Mouse (Mus musculus) testis, adult 2 months (tissue): ENCODE results near the gene Strbp. TPM values are rescaled to one million over a fixed set of nuclear protein-coding genes. Genes with fewer than 3 reads are reported as not detected.

Experiments
- H3K27ac ChIP-seq: fragments of 200-500 bp; 2 replicates; pipeline ENCODE4 v1.5.1; 2012; ENCODE audit warnings: low read depth, low read length; ENCODE audit not compliant: control insufficient read depth, insufficient read depth
- H3K27me3 ChIP-seq: fragments of 200-500 bp; 2 replicates; pipeline ENCODE4 v1.6.1; 2012; ENCODE audit warnings: mild to moderate bottlenecking, low read length, moderate library complexity; ENCODE audit not compliant: control insufficient read depth, insufficient read depth
- H3K36me3 ChIP-seq: fragments of 200-500 bp; 2 replicates; pipeline ENCODE4 v1.6.1; 2012; ENCODE audit warnings: mild to moderate bottlenecking, low read length; ENCODE audit not compliant: control insufficient read depth, insufficient read depth
- H3K4me1 ChIP-seq: fragments of 200-500 bp; 2 replicates; pipeline ENCODE4 v1.6.1; 2012; ENCODE audit warnings: low read length; ENCODE audit not compliant: control insufficient read depth, insufficient read depth
- H3K4me3 ChIP-seq: fragments of 200-500 bp; 2 replicates; pipeline ENCODE4 v1.5.1; 2012; ENCODE audit warnings: low read depth, mild to moderate bottlenecking, low read length, moderate library complexity, mixed read lengths; ENCODE audit not compliant: control insufficient read depth
- CTCF ChIP-seq: fragments of 200-500 bp; IDR thresholded peaks from 2 replicates; pipeline ENCODE4 v1.5.1; 2012; ENCODE audit warnings: low read depth, mild to moderate bottlenecking, inconsistent platforms, low read length, moderate library complexity; ENCODE audit not compliant: control insufficient read depth, insufficient read depth, insufficient replicate concordance
- POLR2A ChIP-seq: fragments of 200-500 bp; IDR thresholded peaks from 2 replicates; pipeline ENCODE4 v1.6.1; 2012; ENCODE audit warnings: low read depth, mild to moderate bottlenecking, inconsistent platforms, low read length, moderate library complexity; ENCODE audit not compliant: control insufficient read depth
- polyA plus RNA-seq: library from polyadenylated mRNA; depleted of rRNA; stranded (reverse); fragments of >200 nt; gene quantifications from 2 replicates; pipeline ENCODE4 v1.2.3, GENCODE M21; 2012

Gene Strbp
- polyA plus RNA-seq, 1 experiment, result 45.8 TPM

DNA sequence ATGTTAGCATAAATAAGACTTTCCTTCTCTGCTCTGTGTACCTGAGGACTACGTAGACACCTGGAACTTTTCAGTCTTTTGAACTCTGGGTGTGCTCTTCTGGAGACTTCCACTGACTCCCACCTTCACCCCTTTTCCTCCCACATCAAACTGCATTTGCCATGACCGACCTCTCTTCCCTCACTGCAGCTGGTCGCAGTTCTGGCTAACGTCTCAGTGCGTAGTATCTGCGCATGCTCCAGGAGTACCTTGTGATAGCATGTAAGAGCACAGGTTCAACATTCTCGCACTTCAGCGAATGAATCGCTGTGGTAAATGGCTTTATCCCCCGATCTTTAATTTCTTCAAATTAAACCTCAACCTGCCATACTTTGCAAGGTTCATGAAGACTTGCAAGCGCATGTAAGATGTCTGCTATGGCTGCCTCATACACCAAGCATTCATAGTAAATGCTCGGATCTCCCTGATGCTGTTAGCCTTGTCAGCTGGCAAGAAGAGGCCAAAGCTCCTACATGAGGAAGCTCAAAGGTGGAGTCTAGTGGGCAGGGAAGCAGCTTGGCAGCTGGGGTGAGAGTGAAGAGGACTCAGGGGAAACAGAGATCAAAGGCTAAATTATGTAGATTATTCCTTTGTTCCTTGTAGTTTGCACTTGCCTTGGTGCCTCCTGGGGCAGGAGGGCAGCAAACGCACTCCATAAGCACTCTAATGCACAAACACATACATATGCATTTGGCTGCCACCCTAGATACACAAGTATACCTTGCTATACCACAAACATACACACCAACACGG lies 19.2 kb upstream of the Strbp start:
- Histone ChIP-seq H3K36me3 (no peaks in the 10 kb centered on the region), H3K4me3 (peak overlapping the region; percentile 24; the same call in 1 of the 2 replicates), H3K27ac (no peak overlapping the region), H3K4me1 (no peaks in the 10 kb centered on the region), H3K27me3 (no peaks in the 10 kb centered on the region)
- TF ChIP-seq CTCF (no peak), POLR2A (no peak; the same call in 1 of the 2 replicates)

GRCm38 (mm10) chr2:37716266-37716665 lies 12.6 kb upstream of the Strbp start:
- Histone ChIP-seq H3K27ac (no peak overlapping the region), H3K36me3 (no peaks in the 10 kb centered on the region), H3K4me3 (no peak overlapping the region), H3K27me3 (no peaks in the 10 kb centered on the region), H3K4me1 (no peaks in the 10 kb centered on the region)
- TF ChIP-seq CTCF (no peak), POLR2A (no peak)

- Histone ChIP-seq H3K36me3 (no peaks in the 10 kb centered on the region), H3K27ac (no peak overlapping the region), H3K4me1 (no peaks in the 10 kb centered on the region), H3K27me3 (no peaks in the 10 kb centered on the region), H3K4me3 (no peak overlapping the region)
- TF ChIP-seq POLR2A (no peak), CTCF (no peak)
These were observed 11.7 kb upstream of the Strbp start for GRCm38 (mm10) chr2:37715364-37715763.

DNA sequence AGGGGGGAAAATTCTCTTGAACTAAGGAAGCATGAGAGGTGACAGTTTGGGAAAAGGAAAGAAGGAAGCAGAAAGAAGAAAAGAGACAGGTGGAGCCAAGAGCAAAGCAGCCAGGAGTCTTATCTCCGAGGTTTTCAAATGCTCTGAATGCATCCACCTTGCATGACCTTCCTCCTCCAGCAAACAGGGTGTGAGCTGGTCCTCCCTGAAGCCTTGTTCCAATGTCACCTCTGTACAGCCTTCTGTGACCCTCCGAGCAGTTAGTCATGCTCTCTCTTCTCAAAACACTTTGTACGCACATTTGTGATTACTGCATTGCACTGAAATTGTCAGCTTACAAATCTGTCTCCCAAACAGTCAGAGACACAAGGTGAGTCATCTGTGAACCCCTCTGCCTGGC lies 9.4 kb upstream of the Strbp start:
- Histone ChIP-seq H3K36me3 (no peaks in the 10 kb centered on the region), H3K27ac (no peak overlapping the region), H3K4me1 (no peaks in the 10 kb centered on the region), H3K27me3 (no peaks in the 10 kb centered on the region), H3K4me3 (no peak overlapping the region)
- TF ChIP-seq CTCF (no peak), POLR2A (no peak)

GRCm38 (mm10) chr2:37708835-37709234 lies 5.2 kb upstream of the Strbp start:
- TF ChIP-seq CTCF (no peak), POLR2A (no peak)
- no peak overlapping the region for H3K27ac ChIP-seq
- H3K27me3 ChIP-seq, result no peaks in the 10 kb centered on the region
- peaks cover 3% of the 10 kb centered on the region; the same call in 1 of the 2 replicates for H3K4me1 ChIP-seq
- H3K4me3 ChIP-seq, result no peak overlapping the region
- H3K36me3 ChIP-seq, result no peaks in the 10 kb centered on the region

DNA sequence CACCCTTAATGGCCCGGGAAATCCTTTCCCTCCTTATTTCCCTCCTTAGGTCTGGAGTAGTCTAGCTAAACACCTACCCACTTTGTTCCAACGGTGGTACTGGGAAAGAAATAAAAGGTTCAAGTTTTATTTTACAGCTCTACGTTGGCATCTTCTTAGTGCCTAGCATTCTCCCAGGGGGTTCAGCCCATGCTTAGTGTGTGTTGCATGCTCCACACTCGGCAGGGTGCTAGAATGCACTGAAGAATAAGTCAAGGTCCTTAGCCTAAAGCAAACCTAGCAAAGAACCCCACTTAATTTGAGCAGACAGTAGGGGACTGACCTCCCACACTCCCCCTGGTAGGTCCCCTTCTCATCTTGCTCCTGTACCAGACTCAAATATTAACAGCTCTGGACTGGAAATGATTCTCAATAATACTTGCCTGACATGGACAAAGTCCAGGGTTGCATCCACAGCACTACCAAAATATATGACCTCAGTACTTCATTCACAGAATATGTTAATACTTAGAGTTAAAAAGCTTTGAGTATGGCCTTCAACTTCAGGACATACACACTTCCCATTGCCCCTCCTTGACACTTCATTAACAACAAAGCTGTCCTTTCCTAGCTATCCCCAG lies 592 bp upstream of the Strbp start:
- Histone ChIP-seq H3K27ac (peak overlapping the region; percentile 94), H3K4me1 (peaks cover 6% of the 10 kb centered on the region; the same call in 1 of the 2 replicates), H3K27me3 (no peaks in the 10 kb centered on the region), H3K36me3 (no peaks in the 10 kb centered on the region), H3K4me3 (peak overlapping the region; percentile 93; the same call in 1 of the 2 replicates)
- TF ChIP-seq POLR2A (no peak), CTCF (no peak)
